Mouse (Mus musculus): ENCODE measurements around the gene Eif4g3.
"Not testable (repeated sequence)": the region's sequence is repeated elsewhere in the genome, so short reads cannot be mapped to it uniquely, and the experiment has no call there.

Eif4g3 gene

DNA sequence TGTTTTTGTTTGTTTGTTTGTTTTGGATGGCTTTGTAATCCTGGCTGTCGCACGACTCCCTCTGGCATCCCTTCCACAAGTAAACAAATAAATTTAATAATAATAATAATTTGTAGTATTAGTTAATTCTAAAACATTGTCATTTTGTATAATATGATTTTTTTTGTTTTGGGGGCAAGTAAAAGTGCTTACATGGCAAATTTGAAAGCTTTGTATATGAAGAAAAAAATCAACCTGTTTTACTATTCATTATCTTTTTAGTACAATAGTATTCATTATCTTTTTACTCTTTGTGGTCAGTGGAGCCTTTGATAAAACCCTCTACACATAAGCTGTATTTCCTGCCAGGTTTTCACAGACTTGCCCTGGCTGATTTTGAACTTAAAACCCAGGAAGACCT is 29.9 kb downstream of the Eif4g3 start:
- no peak for DNase-seq (ENCODE audit: low spot score)

DNA sequence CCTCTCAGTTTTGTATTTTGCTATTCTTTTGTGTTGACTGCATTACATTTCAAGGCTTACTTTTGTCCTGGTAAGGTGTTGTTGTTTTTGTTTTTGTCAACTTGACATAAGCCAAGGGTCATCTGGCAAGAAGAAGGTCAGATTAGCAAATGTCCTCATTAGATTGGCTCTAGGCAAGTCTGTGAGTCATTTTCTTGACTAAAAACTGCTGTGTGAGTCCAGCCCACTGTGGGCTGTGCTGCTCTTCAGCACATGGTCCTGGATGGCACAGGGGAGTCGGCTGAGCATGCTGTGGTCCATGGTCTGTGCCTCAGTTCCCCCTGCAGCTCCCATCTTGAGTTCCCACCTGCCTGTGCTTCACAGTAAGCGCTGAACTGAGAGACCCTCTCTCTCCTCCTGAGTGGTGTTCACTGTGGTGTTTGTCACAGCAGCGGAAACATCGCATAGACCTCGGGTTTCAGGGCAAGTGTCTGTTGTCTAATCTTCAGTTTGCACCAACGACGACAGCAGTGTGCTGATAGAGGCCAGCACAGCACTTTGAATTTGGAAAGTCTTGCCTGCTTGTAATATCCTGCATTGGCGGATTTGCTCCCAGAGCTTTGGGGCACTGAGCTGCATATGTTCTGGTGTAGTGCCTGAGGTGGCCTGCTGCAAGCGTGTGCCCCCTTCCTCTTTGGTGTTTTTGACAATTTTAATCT is 30.7 kb downstream of the Eif4g3 start:
- DNase-seq (ENCODE audit: low spot score): no peak

DNA sequence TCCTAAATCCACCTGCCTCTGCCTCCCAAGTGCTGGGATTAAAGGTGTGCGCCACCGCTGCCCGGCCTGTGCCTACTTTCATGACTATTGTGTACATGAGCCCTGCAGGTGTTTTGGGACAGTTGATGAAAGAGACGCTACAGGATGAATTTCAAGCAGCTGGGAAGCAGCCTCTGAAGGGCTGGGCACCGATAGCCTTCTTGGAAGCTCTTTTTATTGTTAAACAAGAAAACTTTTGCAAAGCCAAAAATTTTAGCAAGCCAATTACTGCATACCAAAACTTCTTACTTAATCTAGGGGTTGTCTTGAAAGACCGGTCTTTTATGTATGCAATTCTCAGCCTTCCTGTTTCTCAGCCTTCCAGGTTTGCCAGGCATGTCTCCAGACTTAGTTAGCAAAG is 36.3 kb downstream of the Eif4g3 start:
- DNase-seq (ENCODE audit: low spot score): no peak

DNA sequence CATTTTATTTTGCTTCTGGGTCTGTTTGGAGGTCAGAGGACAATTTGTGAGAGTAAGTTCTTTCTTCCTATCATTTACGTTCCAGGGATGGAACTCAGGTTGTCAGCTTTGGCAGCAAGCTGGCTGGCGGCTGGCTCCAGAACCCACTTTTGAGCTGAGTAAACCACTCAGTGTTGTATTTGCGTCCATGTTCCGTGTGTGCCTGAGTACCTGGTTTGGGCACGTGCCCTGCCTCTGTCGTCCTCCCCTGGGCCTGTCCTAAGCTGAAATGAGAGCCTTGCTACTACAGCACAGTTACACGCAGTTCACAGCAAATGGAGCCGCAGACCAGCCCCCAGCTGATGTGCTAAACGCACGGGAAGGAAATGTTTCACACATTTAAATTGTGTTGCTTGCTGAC is 39.0 kb downstream of the Eif4g3 start:
- no peak for DNase-seq (ENCODE audit: low spot score)

DNA sequence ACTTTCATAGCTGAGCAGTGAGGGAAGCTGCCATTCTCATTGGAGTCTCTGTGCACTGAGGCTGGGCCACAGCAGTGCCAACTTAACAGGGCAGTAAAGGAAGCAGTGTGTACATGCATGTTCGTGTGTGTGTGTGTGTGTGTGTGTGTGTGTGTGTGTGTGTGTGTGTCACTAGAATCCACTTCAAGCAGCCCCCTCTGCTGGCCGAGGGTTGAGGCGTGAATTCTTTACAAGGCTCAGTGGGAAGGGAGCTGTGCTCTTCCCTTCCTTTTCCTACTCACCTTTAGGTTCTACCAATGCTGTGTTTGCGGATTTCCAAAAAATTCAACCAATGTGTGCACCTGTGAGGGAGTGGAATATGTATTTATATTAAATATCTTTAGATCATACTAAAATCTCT is 41.0 kb downstream of the Eif4g3 start:
- no peak for DNase-seq (ENCODE audit: low spot score)

DNA sequence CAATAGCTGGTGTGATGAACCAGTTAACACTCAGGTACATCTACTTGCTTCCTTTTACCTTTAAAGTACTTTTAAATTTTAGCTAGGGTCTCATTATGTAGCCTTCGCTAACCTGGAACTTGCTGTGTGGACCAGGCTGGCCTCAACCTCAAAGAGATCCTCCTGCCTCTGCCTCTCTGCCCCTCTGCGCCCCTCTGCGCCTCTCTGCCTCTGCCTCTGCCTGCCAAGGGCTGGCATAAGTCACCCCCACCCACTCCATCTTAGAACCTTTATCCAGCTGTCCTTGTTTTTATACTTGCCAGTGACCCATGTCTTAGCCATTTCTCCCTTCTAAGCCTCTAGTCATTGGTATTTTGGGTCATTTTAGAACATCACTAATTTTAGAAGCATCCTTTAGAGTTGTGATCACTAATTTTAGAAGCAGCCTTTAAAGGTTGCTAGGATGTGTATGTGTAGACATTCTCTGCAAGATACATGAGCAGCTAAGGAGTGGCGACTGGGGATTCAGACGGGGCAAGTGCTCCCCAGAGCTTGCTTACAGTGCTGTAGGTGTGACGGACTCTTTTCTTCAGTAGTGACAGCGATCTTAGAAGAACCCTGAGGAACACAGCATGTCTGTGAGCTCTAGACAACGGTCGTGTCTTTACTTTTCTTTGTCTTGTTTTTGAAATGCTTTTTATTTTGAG is 42.8 kb downstream of the Eif4g3 start:
- DNase-seq (ENCODE audit: low spot score): no peak

DNA sequence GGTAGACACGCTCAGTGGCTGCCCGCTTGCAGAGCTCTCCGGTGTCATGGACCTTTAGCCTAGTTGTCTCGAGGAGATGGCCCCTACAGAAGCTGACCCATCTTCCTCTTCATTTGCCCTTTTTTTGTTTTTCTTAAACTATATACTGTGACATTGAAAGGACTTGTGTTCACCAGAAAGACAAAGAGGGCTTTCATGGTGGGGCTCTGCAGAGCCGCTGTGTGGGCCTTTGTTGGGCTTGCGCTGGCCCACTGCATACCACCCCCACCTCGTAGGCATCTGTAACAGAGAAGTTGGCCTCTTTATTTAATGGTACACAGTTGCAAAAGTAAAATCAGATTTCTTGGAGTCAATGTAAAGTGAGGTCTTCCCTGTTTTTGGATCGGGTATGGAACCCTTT is 44.3 kb downstream of the Eif4g3 start:
- no peak for DNase-seq (ENCODE audit: low spot score)

DNA sequence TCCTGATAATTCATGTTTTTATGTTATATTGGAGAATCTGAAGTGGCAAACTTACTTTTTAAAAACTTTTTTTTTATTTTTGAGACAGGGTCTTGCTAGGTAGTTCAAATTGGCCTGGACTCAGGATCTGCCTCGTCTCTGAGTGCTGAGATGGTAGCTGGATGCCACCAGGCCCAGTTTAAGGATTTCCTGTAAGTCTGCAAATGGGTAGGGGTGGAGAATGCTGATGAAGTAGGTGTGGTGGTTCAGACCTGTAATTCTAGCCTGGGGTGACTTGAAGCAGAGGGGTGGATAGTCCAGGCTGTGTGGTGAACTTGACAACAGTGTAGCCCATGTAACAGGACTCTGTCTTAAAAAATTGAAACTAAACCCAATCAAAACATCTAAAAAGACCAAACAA is 45.1 kb downstream of the Eif4g3 start:
- no peak for DNase-seq (ENCODE audit: low spot score)

DNA sequence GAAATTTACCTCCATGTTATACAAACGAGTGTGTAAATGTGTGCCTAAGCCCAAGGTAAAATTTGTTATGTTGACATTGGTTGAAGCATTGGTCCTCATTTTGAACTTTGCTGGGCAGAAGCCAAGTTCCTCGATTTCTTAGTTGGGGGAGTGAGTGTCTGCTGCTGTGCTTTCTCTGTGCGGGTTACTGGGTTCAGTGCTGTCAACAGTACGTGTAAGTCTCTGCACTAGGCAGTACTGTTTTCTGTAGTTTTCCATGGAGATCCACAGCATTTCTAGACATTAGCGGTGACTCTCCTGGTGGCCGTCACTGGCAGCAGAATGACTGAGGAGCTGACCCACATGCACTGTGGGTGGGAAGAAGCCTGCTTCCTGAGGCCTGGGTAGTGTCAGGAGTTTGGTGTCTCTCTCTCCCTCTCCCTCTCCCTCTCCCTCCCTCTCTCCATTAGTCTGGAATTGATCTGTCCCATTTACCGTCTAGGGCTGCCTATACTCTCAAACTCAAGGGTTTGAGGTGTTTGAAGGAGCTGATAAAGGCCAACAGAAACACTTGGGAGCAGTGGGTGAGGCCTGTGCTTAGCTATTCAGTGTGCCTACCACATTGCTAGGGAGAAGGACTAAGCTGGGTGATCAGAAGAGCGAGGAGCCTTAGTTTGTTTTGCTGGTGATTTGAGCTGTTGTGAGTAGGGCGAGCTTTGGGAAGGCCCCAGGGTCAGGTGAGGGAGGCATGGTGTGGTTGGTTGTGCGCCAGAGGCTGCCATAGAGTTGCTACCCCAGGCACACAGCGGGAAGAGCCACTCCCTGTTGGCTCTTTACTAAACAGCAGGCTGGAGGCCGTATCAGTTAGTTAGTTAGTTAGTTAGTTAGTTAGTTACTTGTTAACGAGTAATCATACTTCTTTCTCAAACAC is 45.8 kb downstream of the Eif4g3 start:
- DNase-seq (ENCODE audit: low spot score): no peak

DNA sequence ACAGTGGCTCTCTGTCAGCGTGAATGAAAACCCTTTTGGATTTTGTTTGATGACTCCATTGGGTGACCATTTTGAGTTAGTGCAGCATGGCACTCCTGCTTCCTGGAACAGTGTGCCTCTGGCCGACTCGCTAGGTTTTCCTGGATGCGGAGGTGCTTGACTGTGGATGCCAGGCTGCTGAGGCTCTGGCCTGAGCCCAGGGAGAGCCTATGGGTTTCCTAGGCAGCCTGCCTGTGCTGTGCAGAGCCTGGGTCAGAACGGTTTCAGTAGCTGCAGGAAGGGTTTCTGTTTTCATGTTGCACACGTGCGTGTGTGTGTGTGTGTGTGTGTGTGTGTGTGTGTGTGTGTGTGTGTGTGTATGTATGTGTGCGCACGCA is 46.4 kb downstream of the Eif4g3 start:
- no peak for DNase-seq (ENCODE audit: low spot score)

DNA sequence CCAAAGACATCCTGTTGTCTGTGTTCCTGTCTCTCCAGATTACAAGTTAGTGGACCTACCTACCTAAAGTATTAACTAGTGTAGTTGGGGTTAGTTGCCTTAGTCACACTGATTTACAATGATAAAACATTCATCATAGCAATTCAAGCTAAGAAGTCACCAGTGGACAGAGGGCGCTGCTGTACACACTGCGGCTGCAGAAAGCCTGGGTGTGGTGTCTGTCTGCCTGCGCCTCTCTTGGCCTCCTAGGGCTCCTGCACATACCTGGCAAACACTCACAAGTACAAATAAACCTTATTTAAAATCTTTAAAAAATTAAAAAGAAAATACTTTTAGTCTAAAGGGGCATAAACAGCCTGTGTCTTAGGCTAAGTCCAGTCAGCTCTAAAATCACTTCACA is 47.8 kb downstream of the Eif4g3 start:
- no peak for DNase-seq (ENCODE audit: low spot score)

DNA sequence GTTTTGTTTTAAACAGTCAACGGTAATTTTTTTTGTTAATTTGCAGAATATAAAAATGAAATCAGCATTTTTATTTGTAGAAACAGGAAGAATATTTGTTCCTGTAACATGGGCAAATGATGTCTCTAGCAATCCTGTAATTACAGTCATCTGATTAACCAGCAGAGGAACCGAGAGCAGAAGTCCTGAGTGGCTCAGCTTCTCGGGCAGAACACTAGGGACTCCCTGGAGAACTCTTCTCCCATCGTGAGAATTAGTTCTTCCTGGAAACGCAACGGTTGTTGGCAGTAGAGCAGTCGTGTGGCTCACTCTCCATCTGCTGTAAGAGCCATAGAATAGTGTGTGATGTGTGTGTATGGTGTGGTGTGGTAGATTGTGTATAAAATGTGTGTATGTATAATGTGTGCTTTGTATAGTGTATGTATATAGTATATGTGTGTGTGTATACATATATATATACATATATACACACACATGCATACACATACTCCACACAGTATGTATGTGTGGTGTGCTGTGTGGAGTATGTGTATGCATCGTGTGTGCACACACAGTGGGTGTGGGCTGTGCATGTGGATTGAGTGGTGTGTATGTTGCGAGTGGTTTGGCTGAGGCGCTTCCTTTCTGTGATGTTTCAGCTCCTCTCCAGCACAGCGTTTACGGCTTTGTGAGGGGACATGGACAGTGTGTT is 48.9 kb downstream of the Eif4g3 start:
- DNase-seq (ENCODE audit: low spot score): no peak

DNA sequence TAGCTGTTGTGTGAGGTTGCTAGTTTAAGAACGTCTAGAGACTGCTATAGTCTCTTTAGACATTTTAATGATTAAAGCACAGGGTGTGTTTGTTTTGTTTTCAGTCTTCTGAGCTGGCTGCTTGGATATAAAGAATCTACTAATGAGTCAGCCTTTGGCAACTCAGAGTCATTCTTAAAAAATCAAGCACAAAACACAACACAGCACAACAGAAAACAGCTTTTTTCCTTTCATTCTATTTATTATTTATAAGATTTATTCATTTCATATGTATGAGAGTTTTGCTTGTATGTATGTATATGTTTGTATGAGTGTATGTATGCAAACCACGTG is 49.4 kb downstream of the Eif4g3 start:
- no peak for DNase-seq (ENCODE audit: low spot score)

DNA sequence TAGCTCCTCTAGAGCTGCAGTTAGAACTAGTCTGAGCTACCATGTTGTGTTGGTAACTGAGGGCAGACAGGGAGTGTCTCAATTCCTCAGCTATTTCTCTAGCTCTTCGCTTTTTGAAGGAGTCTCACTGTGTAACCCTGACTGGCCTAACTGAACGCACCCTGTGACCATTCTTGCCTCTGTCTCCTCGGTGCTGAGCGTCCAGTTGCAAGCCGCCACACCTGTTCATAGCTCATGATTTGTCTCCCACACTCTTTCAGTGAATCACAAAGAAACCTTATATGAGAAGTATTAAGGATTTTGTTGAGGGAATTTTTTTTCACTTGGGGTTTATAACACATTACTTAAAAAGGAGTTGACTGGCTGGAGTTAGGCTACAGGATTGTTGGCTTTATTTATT is 49.8 kb downstream of the Eif4g3 start:
- no peak for DNase-seq (ENCODE audit: low spot score)

DNA sequence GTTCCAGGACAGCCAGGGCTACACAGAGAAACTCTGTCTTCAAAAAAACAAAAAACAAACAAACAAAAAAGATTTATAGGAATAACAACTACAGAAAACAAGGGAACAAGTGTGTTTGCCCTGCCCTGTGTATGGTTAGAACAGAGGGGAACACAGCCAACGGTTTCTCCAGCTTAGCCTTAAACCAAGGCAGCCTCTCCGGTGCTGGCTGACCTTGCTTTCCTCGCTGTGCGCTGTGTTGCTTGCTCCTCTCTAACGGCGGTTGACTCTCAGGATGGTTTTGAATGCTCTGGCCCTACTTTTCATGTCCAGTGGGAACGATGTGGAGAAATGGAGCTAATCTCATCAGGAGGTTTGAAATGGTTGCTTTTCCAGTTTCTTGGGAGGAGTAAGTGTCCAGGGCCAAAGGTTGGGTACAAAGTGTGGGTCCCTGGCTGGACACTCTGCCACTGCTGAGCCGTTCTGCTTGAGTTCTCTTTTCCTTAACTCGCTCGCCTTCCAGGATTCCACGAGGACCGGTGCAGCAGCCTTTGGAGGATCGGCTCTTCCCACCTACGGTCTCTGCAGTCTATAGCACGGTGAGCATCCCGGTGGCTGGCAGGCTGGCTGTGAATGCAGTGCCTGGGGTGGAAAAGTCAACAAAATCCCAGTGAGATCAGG is 52.1 kb downstream of the Eif4g3 start:
- DNase-seq (ENCODE audit: low spot score): no peak

DNA sequence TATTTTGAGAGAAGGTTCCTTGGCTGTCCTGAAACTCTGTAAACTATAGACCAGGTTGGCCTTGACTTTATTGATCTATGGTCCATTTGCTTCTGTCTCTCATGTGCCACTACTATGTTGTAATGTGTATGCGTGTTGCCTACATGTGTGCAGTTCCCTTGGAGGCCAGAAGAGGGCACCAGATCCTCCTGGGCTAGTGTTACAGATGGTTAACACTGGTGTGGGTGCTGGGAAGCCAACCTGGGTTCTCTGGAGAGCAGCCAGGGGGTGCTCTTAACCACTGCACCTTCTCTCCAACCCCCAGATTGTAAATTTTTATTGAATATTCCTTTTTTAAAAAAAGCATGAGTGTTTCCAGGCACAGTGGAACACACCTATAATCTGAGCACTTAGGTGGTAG is 53.0 kb downstream of the Eif4g3 start:
- DNase-seq (ENCODE audit: low spot score): no peak

DNA sequence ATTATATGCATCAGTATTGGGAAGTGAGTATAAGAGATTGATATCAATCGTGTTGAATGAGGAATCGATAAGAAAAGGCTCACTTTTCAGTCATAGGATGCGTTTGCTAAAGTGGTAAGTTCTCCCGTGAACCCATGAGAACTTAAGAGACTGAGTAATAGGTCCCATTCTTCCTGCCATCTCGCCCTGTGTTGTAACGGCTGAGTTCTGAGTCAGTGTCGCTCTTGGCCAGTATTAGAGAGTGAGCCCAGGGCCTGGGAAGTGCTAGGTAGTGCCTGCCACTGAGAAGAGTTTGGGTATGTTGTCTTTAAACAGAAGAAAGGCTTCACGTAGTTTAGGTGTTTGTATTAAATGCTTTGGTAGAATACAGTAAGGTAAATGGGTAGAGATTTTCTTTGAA is 53.5 kb downstream of the Eif4g3 start:
- DNase-seq (ENCODE audit: low spot score): no peak

DNA sequence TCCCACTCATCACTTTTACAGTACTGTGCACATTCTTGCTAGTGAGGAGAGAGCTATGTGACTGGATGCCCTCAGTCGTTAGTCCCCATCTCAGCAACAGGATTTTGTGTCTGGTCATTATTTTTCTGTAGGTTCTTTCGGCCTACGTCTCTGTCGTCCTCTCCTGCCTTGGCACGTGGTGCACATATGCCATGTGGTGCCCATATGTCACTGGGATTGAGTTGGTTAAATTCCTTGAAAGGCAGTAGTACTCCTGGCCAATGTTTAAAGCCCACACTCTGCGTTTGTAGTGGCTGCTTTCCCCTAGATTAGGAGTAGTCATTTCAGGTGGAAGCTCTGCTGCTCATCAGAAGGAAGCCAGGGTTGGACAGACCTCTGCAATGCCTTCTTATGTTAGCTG is 56.7 kb downstream of the Eif4g3 start:
- no peak for DNase-seq (ENCODE audit: low spot score)

DNA sequence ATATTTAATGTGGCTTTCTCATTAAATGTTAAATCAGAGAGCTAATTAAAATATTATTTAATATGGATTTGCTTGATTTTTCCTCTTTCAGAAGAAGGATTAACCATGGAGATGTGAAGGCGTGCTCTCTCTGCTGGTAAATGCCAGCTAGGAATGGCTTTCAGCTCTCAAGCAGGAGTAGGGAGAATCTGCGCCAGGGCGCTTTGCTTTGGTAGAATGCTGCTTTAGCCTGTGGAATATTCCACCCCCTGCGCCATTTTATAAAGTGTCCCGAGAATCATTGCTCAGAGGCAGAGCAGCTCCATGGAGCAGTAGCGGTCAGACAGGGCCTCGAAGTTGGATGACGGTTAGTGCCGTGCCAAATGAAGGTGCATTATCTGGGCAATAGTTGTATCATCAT is 58.7 kb downstream of the Eif4g3 start:
- DNase-seq (ENCODE audit: low spot score): no peak

DNA sequence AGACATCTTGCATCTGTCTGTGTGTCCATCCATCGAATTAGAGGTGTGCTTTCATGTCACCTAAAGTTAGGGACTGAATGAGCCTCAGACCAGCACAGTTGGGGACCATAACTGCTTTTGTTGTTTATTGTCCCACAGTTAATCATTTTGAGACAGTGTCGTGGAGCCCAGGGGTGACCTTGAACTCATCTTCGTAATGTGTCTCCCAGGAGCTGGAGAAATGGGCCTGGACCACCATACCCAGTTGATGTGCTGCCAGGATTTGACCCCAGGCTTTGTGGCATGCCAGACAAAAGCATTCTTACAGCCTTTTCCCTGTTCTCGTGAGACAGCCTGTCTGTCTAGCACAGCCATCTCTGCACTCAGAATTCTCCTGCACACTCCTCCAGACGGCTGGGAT is 63.8 kb downstream of the Eif4g3 start:
- DNase-seq (ENCODE audit: low spot score): no peak

DNA sequence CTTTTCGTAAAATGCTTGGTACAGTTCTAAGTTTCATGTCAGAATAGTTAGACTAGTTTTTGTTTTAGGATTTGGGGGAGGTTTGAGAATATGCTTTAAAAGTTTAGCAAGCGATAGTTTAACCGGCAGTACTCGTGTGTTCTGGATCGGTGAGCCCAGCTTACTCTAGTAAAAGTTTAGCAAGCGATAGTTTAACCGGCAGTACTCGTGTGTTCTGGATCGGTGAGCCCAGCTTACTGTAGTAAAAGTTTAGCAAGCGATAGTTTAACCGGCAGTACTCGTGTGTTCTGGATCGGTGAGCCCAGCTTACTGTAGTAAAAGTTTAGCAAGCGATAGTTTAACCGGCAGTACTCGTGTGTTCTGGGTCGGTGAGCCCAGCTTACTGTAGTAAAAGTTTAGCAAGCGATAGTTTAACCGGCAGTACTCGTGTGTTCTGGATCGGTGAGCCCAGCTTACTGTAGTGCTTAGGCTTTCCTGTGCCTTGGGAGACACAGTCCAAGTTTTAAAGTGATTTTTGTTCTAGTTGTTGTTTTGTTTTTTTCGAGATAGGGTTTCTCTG is 64.5 kb downstream of the Eif4g3 start:
- not testable (repeated sequence) for DNase-seq (ENCODE audit: low spot score)

DNA sequence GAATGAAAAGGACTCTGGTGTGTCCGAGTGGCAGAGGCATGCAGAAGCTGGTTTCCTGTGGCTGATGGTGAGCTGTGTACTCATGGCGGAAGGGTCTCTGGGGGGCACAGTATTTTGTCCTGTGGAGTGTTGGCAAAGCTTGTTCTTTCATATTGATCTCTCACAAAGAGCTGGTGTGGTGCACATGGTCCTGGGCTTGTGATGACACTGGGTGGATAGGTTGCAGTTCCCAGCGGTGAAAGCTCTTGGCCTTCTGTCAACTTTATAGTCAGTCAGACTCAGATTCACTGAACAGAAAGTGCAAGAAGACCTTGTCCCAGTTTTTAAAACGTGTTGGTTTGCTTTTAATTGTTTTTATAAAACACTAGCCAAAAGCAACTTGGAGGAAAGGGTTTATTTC is 68.3 kb downstream of the Eif4g3 start:
- DNase-seq (ENCODE audit: low spot score): no peak

Measured in retina, embryonic 14.5 days (tissue).